Mouse (Mus musculus): ENCODE measurements around the gene Arhgap11a. TPM values are rescaled to one million over a fixed set of nuclear protein-coding genes. Genes with fewer than 3 reads are reported as not detected.

The Arhgap11a gene
- 19.3 and 20.1 TPM in 2 replicates for polyA plus RNA-seq (2015; fragmentation: Nextera tagmentation; extraction: Ambion mirVana)

DNA sequence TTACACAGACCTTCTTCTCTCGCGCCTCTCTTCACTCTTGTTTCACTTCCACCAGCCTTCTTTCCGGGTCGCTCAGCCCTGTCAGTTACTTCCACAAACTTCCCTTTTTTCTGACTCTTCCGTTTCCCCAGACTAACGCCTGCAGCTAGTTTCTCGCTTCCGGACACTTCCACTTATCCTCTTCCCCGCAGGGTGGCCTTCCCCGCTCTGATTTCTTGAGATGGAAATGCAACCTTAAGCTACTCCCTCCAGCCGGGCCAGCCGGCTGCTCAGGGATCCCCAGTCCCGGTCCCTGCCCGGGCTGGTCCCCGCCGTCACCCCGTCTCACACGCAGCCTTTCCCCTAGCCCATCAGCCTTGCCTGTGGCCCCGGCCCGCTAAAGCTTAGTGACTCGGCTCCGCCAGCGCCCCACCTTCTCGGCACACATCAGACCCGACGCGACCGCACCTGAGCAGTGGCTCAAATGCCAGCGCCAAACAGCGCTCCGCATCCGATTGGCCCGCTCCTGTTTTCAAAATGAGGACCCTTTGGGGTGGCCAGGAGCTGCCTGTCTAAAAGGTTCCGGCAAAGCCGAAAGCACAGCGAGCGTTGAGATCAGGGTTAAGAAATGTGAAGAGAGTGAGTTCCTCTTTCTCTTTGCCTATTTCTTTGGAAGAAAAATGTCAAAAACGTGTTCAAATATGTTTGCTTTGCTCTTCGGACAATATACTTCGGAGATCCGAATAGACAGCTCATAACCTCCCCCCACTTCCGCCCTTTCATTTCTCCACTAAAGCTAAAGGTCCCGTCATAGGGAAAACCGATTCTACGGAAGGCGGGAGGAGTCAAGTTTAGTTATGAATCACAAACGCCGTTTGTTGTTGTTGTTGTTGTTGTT, at the start of gene Arhgap11a:
Gene Arhgap11a, minus strand, starts transcription at position 417 of the 877 bp plus-strand sequence.
- H3K27ac ChIP-seq (replicated peaks) = peak within 1 kb of the TSS; percentile 91
- H3K9me3 ChIP-seq (replicated peaks) = no peaks in the 10 kb centered on the region
- ATAC-seq (ENCODE audit: insufficient number of reproducible peaks, low FRiP score, low TSS enrichment, low read depth) = peak; percentile 95
- peak within 1 kb of the TSS; percentile 87 for H3K4me2 ChIP-seq (replicated peaks)
- H3K36me3 ChIP-seq = 0 out of 2 replicates have a peak, but pooled peaks cover 10% of the 10 kb centered on the region
- H3K4me3 ChIP-seq (replicated peaks) = peak within 1 kb of the TSS; percentile 97
- peak within 1 kb of the TSS; percentile 58 for H3K9ac ChIP-seq
- peaks cover 28% of the 10 kb centered on the region for H3K4me1 ChIP-seq
- WGBS = under 1% methylated on average over 48 of the region's 48 CpGs
- H3K27me3 ChIP-seq = no peaks in the 10 kb centered on the region

DNA sequence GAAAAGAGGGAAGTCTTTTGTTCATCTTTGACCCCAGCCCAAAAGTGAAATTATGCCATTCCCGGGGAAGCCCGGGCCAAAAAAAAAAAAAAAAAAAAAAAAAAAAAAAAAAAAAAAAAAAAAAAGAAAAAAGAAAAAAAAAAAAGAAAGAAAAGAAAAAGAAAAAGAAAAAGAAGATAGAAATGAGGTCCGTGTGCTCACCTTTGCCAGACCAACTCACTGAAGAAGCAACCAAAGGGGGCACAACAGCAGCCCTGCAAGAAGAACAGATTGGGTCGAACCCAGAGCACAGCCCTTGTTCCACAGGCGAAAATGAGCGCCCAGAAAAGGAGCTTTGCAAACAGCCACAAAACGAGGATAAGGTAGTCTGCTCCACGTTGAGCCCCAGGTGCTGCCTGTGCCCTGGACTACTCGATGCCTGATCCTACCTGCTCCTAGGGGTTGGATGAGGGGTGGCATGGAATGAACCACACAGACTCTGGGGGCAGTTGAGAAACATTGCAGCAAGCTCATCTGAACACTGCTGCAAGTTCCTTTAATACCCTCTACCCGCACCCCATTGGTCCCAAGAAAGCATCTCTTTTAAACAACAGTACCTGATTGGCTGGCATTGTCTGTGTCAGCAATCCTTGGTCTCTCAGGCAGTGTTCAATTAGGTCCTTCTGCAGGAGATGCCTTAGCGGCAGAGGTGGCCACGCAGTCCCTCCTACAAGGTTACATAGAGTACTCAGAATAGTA, 45.1 kb upstream of the Arhgap11a start:
- Histone ChIP-seq H3K27ac (replicated peaks) (no peak overlapping the region), H3K9ac (no peak overlapping the region), H3K4me2 (replicated peaks) (no peak overlapping the region), H3K27me3 (no peaks in the 10 kb centered on the region), H3K4me1 (no peaks in the 10 kb centered on the region), H3K36me3 (no peaks in the 10 kb centered on the region), H3K4me3 (replicated peaks) (no peak overlapping the region), H3K9me3 (replicated peaks) (no peaks in the 10 kb centered on the region)
- 77% methylated on average over 10 of the region's 12 CpGs for WGBS
- ATAC-seq (ENCODE audit: insufficient number of reproducible peaks, low FRiP score, low TSS enrichment, low read depth) = no peak

DNA sequence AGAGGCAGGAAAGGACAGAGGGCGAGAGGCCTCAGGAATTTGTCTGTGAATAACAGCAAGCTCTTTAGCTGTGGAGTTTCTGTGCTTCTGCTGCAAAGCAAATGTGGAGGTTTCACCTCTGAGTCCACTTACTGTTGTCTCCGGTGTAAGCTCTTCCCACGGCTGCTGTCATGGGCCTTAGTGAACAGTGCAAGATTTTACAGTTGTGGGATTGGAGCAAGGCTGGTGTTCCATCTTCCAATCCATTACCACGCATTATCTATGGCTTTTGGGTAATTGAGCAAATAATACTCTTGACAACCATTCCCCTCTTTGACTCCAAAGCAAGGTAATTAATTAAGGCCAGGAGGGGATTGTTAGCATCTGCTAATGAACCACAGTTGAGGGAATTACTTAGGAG, 38.7 kb upstream of the Arhgap11a start:
- no peaks in the 10 kb centered on the region for H3K27me3 ChIP-seq
- ATAC-seq (ENCODE audit: insufficient number of reproducible peaks, low FRiP score, low TSS enrichment, low read depth) = no peak

DNA sequence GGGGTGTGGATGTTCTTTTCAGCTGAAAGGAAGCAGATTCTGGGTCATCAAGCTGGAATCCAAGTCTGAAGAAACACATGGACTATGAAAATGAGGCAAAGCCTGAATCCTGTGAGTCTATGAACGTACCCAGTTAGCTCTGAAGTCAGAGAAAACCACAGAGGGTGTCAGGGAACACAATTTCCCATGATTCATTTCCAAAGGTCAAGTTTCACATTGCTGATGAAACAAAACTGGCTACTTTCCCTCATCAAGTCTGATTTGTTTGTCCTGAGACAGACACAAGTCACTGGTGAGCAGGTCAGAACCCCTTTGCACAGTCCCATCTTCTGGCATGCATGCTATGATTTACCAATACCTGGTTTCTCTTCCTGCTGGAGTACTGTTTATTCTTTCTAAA, 37.6 kb upstream of the Arhgap11a start:
- 46% methylated on average over 1 of the region's 1 CpGs for WGBS
- no peak for ATAC-seq (ENCODE audit: insufficient number of reproducible peaks, low FRiP score, low TSS enrichment, low read depth)
- no peak overlapping the region for H3K9ac ChIP-seq

More for the DNA sequence above, 38.7 kb upstream of the Arhgap11a start:
- H3K4me1 ChIP-seq = no peaks in the 10 kb centered on the region
- 73% methylated on average over 4 of the region's 4 CpGs for WGBS
- H3K9me3 ChIP-seq (replicated peaks) = no peaks in the 10 kb centered on the region
- H3K27ac ChIP-seq (replicated peaks) = no peak overlapping the region
- no peaks in the 10 kb centered on the region for H3K36me3 ChIP-seq
- H3K9ac ChIP-seq = no peak overlapping the region
- no peak overlapping the region for H3K4me2 ChIP-seq (replicated peaks)
- H3K4me3 ChIP-seq (replicated peaks) = no peak overlapping the region

DNA sequence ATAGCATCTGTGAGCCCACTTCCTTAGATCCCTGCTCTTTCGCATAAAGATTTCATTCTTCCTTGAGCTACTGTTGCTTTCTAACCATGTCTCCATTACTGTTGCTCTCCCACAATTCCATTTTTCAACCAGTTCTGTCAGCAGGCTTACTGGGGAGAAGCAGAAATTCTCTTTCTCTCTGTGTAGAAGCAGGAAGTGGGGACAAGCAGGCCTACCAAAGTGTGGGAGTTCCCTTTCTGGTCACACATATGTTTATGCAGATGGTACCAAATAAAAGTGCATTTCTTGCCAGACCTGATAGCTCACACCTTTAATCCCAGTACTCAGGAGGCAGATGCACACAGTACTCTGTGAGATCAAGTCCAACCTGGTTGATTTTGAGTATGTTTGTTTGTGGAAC, 21.7 kb upstream of the Arhgap11a start:
- no peaks in the 10 kb centered on the region for H3K9me3 ChIP-seq (replicated peaks)
- no peak overlapping the region for H3K9ac ChIP-seq
- H3K4me3 ChIP-seq (replicated peaks) = no peak overlapping the region
- H3K4me1 ChIP-seq = no peaks in the 10 kb centered on the region
- no peak overlapping the region for H3K27ac ChIP-seq (replicated peaks)
- no peak overlapping the region for H3K4me2 ChIP-seq (replicated peaks)
- no peaks in the 10 kb centered on the region for H3K36me3 ChIP-seq
- no peaks in the 10 kb centered on the region for H3K27me3 ChIP-seq
- WGBS = 60% methylated on average over 1 of the region's 1 CpGs
- ATAC-seq (ENCODE audit: insufficient number of reproducible peaks, low FRiP score, low TSS enrichment, low read depth) = no peak

More for the DNA sequence above, 37.6 kb upstream of the Arhgap11a start:
- H3K9me3 ChIP-seq (replicated peaks) = no peaks in the 10 kb centered on the region
- no peak overlapping the region for H3K4me2 ChIP-seq (replicated peaks)
- H3K27me3 ChIP-seq = no peaks in the 10 kb centered on the region
- no peaks in the 10 kb centered on the region for H3K36me3 ChIP-seq
- no peak overlapping the region for H3K4me3 ChIP-seq (replicated peaks)
- no peaks in the 10 kb centered on the region for H3K4me1 ChIP-seq
- no peak overlapping the region for H3K27ac ChIP-seq (replicated peaks)

DNA sequence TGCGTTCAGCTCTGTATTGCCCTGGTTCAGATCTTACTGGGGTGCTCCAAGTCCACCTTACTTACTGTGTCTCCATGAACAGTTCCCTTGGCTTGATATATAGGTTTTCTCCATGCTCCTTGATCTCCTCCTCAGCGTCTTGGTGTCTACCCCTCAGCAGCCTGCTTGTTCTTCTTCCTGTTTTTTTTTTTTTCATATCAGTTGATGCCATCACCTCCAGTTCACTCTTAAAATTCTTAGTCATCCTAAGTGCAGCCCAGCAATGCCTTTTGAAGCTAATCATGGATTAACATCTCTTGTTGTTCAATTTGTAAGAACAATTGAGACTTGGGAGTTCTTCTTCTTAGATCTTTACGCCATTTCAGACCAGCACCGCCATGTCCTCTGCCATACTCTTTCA, 19.9 kb upstream of the Arhgap11a start:
- no peaks in the 10 kb centered on the region for H3K27me3 ChIP-seq
- H3K36me3 ChIP-seq = no peaks in the 10 kb centered on the region
- H3K4me3 ChIP-seq (replicated peaks) = no peak overlapping the region
- no peaks in the 10 kb centered on the region for H3K4me1 ChIP-seq
- no peak for ATAC-seq (ENCODE audit: insufficient number of reproducible peaks, low FRiP score, low TSS enrichment, low read depth)
- no peak overlapping the region for H3K27ac ChIP-seq (replicated peaks)
- WGBS = 75% methylated on average over 4 of the region's 4 CpGs
- H3K9ac ChIP-seq = no peak overlapping the region
- H3K9me3 ChIP-seq (replicated peaks) = no peaks in the 10 kb centered on the region
- H3K4me2 ChIP-seq (replicated peaks) = no peak overlapping the region

DNA sequence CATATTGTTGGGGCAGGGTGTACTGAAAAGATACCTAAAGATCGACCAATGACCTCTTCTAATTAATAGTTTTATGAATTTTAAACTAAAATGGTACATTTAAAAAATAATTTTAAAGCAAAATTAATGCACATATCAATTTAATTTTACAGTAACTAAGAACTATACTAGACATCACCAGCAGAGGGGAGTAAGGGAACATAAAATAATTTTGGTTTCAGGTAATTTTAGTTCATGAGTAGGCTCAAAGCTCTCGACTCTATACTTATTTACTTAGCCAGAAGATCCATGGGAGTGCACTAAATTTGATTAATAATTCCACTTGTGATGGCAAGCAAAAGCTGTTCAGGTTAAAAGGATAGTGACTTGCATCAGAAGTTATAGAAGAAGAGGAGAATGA, 17.7 kb upstream of the Arhgap11a start:
- Histone ChIP-seq H3K27me3 (no peaks in the 10 kb centered on the region), H3K9me3 (replicated peaks) (no peaks in the 10 kb centered on the region), H3K4me1 (no peaks in the 10 kb centered on the region), H3K9ac (no peak overlapping the region), H3K4me2 (replicated peaks) (no peak overlapping the region), H3K36me3 (no peaks in the 10 kb centered on the region), H3K27ac (replicated peaks) (no peak overlapping the region), H3K4me3 (replicated peaks) (no peak overlapping the region)
- 16% methylated on average over 2 of the region's 2 CpGs for WGBS
- no peak for ATAC-seq (ENCODE audit: insufficient number of reproducible peaks, low FRiP score, low TSS enrichment, low read depth)

DNA sequence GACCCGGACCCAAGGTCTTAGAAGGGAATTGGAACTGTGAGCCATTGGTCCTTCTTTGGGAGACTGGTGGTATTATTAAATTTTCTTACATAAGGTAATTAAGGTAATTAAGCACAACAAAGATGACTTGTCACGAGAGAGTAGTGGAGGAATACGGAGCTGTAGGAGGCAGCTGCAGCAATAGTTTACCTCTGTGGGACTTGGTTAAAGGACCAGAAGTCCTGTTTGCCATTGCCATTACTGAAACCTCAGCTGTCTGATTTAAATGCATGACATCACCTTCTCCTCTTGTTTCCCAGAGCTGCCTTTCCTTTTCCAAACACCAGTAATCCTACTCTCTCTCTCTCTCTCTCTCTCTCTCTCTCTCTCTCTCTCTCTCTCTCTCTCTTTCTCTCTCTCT, 680 bp upstream of the Arhgap11a start:
- Histone ChIP-seq H3K27ac (replicated peaks) (peak overlapping the region; percentile 91), H3K9ac (peak overlapping the region; percentile 16; the same call in 1 of the 2 replicates), H3K9me3 (replicated peaks) (no peaks in the 10 kb centered on the region), H3K4me1 (peaks cover 28% of the 10 kb centered on the region), H3K27me3 (no peaks in the 10 kb centered on the region), H3K4me2 (replicated peaks) (peak overlapping the region; percentile 87), H3K36me3 (0 out of 2 replicates have a peak, but pooled peaks cover 4% of the 10 kb centered on the region), H3K4me3 (replicated peaks) (peak overlapping the region; percentile 97)
- 0% methylated on average over 3 of the region's 3 CpGs for WGBS
- ATAC-seq (ENCODE audit: insufficient number of reproducible peaks, low FRiP score, low TSS enrichment, low read depth) = peak; percentile 53

DNA sequence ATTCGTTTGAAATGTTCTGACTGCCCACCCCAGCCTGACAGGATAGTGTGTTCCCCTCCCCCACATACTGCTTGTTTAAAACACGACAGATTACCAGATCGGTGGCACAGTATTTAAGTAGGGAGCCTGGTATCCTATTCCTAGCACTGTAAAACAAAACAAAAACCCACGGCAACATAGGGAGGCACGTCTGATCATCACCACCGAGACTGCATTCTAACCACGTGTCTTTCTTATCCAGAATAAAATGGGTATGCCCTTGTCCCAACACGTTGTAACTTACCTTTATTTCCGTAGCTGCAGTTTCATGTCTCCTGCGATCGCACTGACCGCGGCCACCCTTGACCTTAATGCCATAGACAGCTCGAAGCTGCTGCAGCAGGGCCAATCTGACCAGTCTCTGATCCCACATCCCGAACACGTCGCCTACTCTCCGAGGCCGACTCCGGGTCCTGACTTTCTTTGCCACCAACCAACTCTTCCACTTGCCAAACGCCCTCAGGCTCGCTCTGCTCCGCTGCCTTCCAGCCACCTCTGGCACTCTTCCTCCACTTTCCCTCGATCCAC, 700 bp downstream of the Arhgap11a start:
- under 1% methylated on average over 24 of the region's 24 CpGs for WGBS
- H3K36me3 ChIP-seq = peaks cover 14% of the 10 kb centered on the region; the same call in 1 of the 2 replicates
- H3K9me3 ChIP-seq (replicated peaks) = no peaks in the 10 kb centered on the region
- peak overlapping the region; percentile 97 for H3K4me3 ChIP-seq (replicated peaks)
- H3K27me3 ChIP-seq = no peaks in the 10 kb centered on the region
- peak overlapping the region; percentile 91 for H3K27ac ChIP-seq (replicated peaks)
- H3K9ac ChIP-seq = peak overlapping the region; percentile 58
- no peak for ATAC-seq (ENCODE audit: insufficient number of reproducible peaks, low FRiP score, low TSS enrichment, low read depth)
- H3K4me2 ChIP-seq (replicated peaks) = peak overlapping the region; percentile 87
- H3K4me1 ChIP-seq = peaks cover 28% of the 10 kb centered on the region

DNA sequence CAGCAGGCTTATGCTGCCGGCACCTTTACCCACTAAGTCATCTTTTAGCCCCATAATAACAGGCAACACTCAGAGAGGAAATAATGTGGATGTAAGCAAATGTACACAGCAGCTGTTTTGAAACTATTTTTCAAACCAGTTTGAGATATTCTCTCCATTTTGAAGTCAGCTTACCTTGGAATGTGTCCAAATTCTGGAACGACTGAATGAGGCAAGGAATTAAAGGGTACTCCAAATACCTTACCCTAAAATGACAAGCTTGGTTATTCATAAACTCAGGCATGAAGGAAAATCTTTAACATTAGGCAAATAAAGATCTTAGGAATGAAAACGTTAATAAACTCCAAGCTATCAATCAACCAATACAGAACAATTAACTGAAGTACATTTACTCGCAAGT, 3.4 kb downstream of the Arhgap11a start:
- no peak for ATAC-seq (ENCODE audit: insufficient number of reproducible peaks, low FRiP score, low TSS enrichment, low read depth)
- 71% methylated on average over 4 of the region's 4 CpGs for WGBS
- Histone ChIP-seq H3K27ac (replicated peaks) (no peak overlapping the region), H3K4me2 (replicated peaks) (no peak overlapping the region), H3K4me3 (replicated peaks) (no peak overlapping the region), H3K36me3 (peaks cover 22% of the 10 kb centered on the region), H3K27me3 (no peaks in the 10 kb centered on the region), H3K4me1 (peaks cover 28% of the 10 kb centered on the region), H3K9me3 (replicated peaks) (no peaks in the 10 kb centered on the region), H3K9ac (no peak overlapping the region)

All from embryonic facial prominence, embryonic 15.5 days (tissue).